Mouse (Mus musculus) heart, adult 2 months (tissue): ENCODE results near the gene Zdhhc14.

Experiments
- CTCF ChIP-seq: fragments of 200-600 bp; IDR thresholded peaks from 2 replicates; pipeline ENCODE4 v1.8.1; 2022; ENCODE audit warnings: antibody characterized with exemption, mild to moderate bottlenecking, moderate library complexity
- POLR2A ChIP-seq: fragments of 200-500 bp; IDR thresholded peaks from 2 replicates; pipeline ENCODE4 v1.6.1; 2011; ENCODE audit warnings: mild to moderate bottlenecking, low read depth, low read length, control low read depth; ENCODE audit not compliant: insufficient read depth

DNA sequence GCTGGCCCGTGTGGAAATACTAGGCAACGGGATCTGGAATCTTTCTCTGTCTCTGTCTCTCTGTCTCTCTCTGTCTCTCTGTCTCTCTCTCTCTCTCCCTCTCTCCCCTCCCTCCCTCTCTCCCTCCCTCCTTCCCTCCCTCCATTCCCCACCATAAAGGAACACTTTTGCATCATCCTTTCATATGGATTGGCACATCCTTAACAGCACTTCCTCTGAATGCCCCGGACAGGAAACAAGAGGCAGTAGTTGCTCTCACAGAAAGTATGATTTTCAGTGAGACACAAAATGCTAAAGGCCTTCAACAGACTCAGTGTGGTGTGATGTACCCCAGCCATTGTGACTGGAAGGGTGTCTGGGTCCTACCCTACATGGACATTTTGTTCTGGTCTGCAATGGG, 89.9 kb downstream of the Zdhhc14 start:
- no peak for TF ChIP-seq POLR2A
- TF ChIP-seq CTCF: no peak
